Mouse (Mus musculus) hindbrain, postnatal 0 days (tissue): ENCODE results near the gene Ldlrad3. TPM values are rescaled to one million over a fixed set of nuclear protein-coding genes. Genes with fewer than 3 reads are reported as not detected.

Experiments used
- ATAC-seq: fragments of 200-750 bp; cut with Nextera tagmentation; 2 replicates; pipeline ENCODE4 v1.8.0; 2017; ENCODE audit warnings: mild to moderate bottlenecking, moderate TSS enrichment, moderate library complexity
- DNase-seq: peaks from one replicate; pipeline ENCODE4 v3.0.0-alpha.2; 2015; ENCODE audit warnings: low spot score
- H3K27ac ChIP-seq: fragments of 300-500 bp; sonication (generic); 2 replicates; pipeline ENCODE4 v1.5.1; 2014; ENCODE audit warnings: mild to moderate bottlenecking
- H3K27me3 ChIP-seq: fragments of 300-500 bp; sonication (generic); 2 replicates; pipeline ENCODE4 v1.6.1; 2014; ENCODE audit warnings: low read length, mixed read lengths; ENCODE audit not compliant: insufficient read depth
- H3K36me3 ChIP-seq: fragments of 300-500 bp; sonication (generic); 2 replicates; pipeline ENCODE4 v1.6.1; 2014; ENCODE audit warnings: low read length, mixed read lengths; ENCODE audit not compliant: insufficient read depth
- H3K4me1 ChIP-seq: fragments of 300-500 bp; sonication (generic); 2 replicates; pipeline ENCODE4 v1.6.1; 2014; ENCODE audit warnings: antibody characterized with exemption, low read length, mixed read lengths; ENCODE audit not compliant: insufficient read depth
- H3K4me2 ChIP-seq: fragments of 300-500 bp; sonication (generic); 2 replicates; pipeline ENCODE4 v1.6.1; 2014; ENCODE audit warnings: low read depth, mild to moderate bottlenecking, low read length, moderate library complexity, mixed read lengths
- H3K4me3 ChIP-seq: fragments of 300-500 bp; sonication (generic); 2 replicates; pipeline ENCODE4 v1.5.1; 2014; ENCODE audit warnings: low read length
- H3K9ac ChIP-seq: fragments of 300-500 bp; sonication (generic); replicated peaks from 2 replicates; pipeline ENCODE4 v1.6.1; 2014; ENCODE audit warnings: mild to moderate bottlenecking, low read length, moderate library complexity, mixed read lengths
- H3K9me3 ChIP-seq: fragments of 300-500 bp; sonication (generic); 2 replicates; pipeline ENCODE4 v1.6.1; 2016; ENCODE audit warnings: low read length, mixed read lengths
- CTCF ChIP-seq: IDR thresholded peaks from 2 replicates; pipeline ENCODE4 v1.5.1; 2016; ENCODE audit warnings: antibody characterized with exemption, control low read depth, low read depth
- WGBS: fragments of 180-500 bp; shearing (Covaris S2); extraction: QIAGEN DNeasy Blood & Tissue Kit; methylation state at CpG from one replicate; pipeline ENCODE4 v1.1.7; 2014; 5-methylcytosine and 5-hydroxymethylcytosine counted together
- polyA plus RNA-seq: library from polyadenylated mRNA; unstranded; fragments of >200 nt; fragmentation: Nextera tagmentation; extraction: Ambion mirVana; gene quantifications from 2 replicates; pipeline ENCODE4 v1.2.1, GENCODE M21; 2015
- total RNA-seq: library from RNA; depleted of rRNA; stranded (reverse); fragments of >200 nt; gene quantifications from 2 replicates; pipeline ENCODE4 v1.2.3, GENCODE M21; 2014; rRNA removed

Gene Ldlrad3
- total and polyA plus RNA-seq, 2 experiments from 2014 or later = 21.6 to 32.4 TPM

DNA sequence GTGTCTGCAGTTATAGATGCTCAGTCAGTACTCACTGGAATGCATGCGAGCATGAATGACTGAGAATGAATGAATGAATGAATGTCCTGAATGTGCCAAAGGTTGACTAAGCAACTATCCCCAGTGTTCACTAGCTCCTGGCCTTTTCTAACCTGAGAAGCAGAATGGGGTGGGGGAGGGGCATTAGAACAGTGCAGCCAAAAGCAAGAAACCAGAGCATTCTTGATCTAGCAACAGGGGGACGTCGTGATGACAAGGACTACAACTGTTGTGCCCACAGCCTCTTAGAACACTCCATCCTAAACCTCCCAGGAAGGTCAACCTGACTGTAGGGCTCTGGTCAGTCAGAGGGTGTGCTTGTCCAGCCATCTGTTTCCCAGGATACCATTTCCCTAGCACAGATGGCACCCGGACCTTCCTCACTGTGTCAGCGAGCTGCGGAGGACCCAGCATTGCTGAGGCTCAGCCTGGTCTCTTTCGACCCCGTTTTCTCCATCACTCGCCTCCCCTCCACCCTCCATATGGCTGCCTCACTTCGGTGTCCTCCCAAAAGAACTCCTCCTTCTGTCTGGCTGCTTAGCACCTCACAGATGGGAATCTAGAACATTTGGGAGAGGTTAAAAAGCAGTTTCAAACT, 278.7 kb downstream of the Ldlrad3 start:
- peak; percentile 42 for ATAC-seq
- H3K9ac ChIP-seq = no peak overlapping the region
- no peak overlapping the region for H3K27ac ChIP-seq
- H3K27me3 ChIP-seq = no peaks in the 10 kb centered on the region
- H3K4me2 ChIP-seq = no peak overlapping the region
- peak; percentile 27 for DNase-seq
- no peaks in the 10 kb centered on the region for H3K9me3 ChIP-seq
- 61% methylated on average over 10 of the region's 10 CpGs for whole genome bisulfite sequencing
- no peak for TF ChIP-seq CTCF
- H3K4me1 ChIP-seq = peaks cover 6% of the 10 kb centered on the region; the same call in 1 of the 2 replicates
- no peaks in the 10 kb centered on the region for H3K36me3 ChIP-seq
- H3K4me3 ChIP-seq = no peak overlapping the region

- DNase-seq (no peak), ATAC-seq (no peak)
- no peak overlapping the region for H3K27ac ChIP-seq
- no peak for TF ChIP-seq CTCF
- H3K4me2 ChIP-seq = peak overlapping the region; percentile 47
- no peak overlapping the region for H3K9ac ChIP-seq
- H3K27me3 ChIP-seq = no peaks in the 10 kb centered on the region
- H3K4me1 ChIP-seq = peaks cover 6% of the 10 kb centered on the region; the same call in 1 of the 2 replicates
- H3K36me3 ChIP-seq = 0 out of 2 replicates have a peak, but pooled peaks cover 3% of the 10 kb centered on the region
- H3K4me3 ChIP-seq = no peak overlapping the region
- no peaks in the 10 kb centered on the region for H3K9me3 ChIP-seq
- 53% methylated on average over 5 of the region's 5 CpGs for WGBS
Measured at GRCm38 (mm10) chr2:101906379-101906690, 279.9 kb downstream of the Ldlrad3 start.

GRCm38 (mm10) chr2:101905534-101906378, 280.4 kb downstream of the Ldlrad3 start:
- peak overlapping the region; percentile 13; the same call in 1 of the 2 replicates for H3K4me3 ChIP-seq

DNA sequence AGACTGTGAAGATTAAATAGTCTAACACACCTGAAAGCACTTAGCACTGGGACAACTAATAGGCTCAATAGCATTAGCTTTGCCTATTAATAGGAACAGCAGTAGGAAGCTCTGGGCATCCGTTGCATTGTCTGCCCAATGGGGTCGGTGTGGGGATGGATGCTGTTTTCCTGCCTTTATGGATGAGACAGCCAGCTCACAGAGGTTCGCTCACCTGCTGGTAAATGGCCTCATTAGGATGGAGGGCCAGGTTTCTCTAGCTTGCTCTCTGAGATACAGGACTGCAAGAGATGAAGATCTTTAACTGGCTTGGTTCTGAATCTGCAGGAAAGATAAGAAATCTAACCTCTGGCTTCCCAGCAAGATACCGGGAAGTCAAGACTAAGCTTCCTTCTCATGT, 284.0 kb downstream of the Ldlrad3 start:
- no peaks in the 10 kb centered on the region for H3K27me3 ChIP-seq
- H3K27ac ChIP-seq = no peak overlapping the region
- H3K4me3 ChIP-seq = no peak overlapping the region
- TF ChIP-seq CTCF = no peak
- peaks cover 6% of the 10 kb centered on the region; the same call in 1 of the 2 replicates for H3K4me1 ChIP-seq
- ATAC-seq = no peak
- 71% methylated on average over 4 of the region's 4 CpGs for WGBS
- H3K36me3 ChIP-seq = 0 out of 2 replicates have a peak, but pooled peaks cover 8% of the 10 kb centered on the region
- H3K9ac ChIP-seq = no peak overlapping the region
- no peak overlapping the region for H3K4me2 ChIP-seq
- DNase-seq = no peak
- no peaks in the 10 kb centered on the region for H3K9me3 ChIP-seq

More at GRCm38 (mm10) chr2:101905534-101906378, 280.4 kb downstream of the Ldlrad3 start:
- H3K9me3 ChIP-seq = no peaks in the 10 kb centered on the region
- no peak overlapping the region for H3K27ac ChIP-seq
- peak; percentile 94 for DNase-seq
- H3K27me3 ChIP-seq = no peaks in the 10 kb centered on the region
- WGBS = 18% methylated on average over 21 of the region's 21 CpGs
- H3K36me3 ChIP-seq = 0 out of 2 replicates have a peak, but pooled peaks cover 3% of the 10 kb centered on the region
- peaks cover 6% of the 10 kb centered on the region; the same call in 1 of the 2 replicates for H3K4me1 ChIP-seq
- ATAC-seq = peak; percentile 77
- peak overlapping the region; percentile 47 for H3K4me2 ChIP-seq
- H3K9ac ChIP-seq = peak overlapping the region; percentile 28
- TF ChIP-seq CTCF = peak; percentile 94

Other genes with a start within 250 kb of the Ldlrad3 start
- gene Trim44, start 221.4 kb upstream of the Ldlrad3 start, total RNA-seq = 78.2 and 87.6 TPM in 2 replicates
- 42.2 and 44.1 TPM in 2 replicates for gene Trim44, start 221.4 kb upstream of the Ldlrad3 start, polyA plus RNA-seq